Mouse (Mus musculus): ENCODE measurements around the gene Taok1. TPM values are rescaled to one million over a fixed set of nuclear protein-coding genes. Genes with fewer than 3 reads are reported as not detected.
A peak's percentile ranks its signal among the peaks of the same experiment; 100 is the strongest.

The Taok1 gene
- polyA plus RNA-seq, 1 experiment from 2014 or later = 13.4 TPM

DNA sequence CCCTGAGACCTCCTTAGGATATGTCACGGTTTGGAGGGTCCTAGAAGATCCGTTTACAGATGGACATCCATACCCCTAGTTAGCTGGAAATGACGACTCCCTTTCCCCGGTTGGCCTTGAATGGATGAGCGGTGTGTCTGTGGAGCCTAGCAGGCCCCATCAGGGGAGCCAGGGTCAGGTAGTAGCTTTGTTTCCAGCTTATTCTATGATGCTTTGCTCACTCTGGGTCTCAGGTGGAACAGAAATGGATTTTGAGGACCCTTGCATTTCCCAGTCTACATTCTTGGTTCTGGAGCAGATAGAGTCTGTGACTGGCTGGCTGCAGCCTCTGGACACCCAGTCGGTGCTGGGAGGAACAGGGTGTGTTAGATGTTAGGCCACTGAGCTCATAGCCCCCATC, 112.8 kb downstream of the Taok1 start:
- peak overlapping the region; percentile 91 for H3K4me3 ChIP-seq (replicated peaks)
- H3K4me2 ChIP-seq = peak overlapping the region; percentile 88
- 0 out of 2 replicates have a peak, but pooled peaks cover under 1% of the 10 kb centered on the region for H3K36me3 ChIP-seq
- ATAC-seq (ENCODE audit: insufficient read depth, low FRiP score, low read depth) = no peak
- H3K27ac ChIP-seq = 0 out of 2 replicates have a peak overlapping the region, but pooled peaks have one; percentile 88
- 65% methylated on average over 6 of the region's 6 CpGs for WGBS
- H3K9me3 ChIP-seq = no peaks in the 10 kb centered on the region
- H3K9ac ChIP-seq = peak overlapping the region; percentile 83; the same call in 1 of the 2 replicates
- H3K27me3 ChIP-seq (replicated peaks) = no peaks in the 10 kb centered on the region
- peaks cover 59% of the 10 kb centered on the region for H3K4me1 ChIP-seq

DNA sequence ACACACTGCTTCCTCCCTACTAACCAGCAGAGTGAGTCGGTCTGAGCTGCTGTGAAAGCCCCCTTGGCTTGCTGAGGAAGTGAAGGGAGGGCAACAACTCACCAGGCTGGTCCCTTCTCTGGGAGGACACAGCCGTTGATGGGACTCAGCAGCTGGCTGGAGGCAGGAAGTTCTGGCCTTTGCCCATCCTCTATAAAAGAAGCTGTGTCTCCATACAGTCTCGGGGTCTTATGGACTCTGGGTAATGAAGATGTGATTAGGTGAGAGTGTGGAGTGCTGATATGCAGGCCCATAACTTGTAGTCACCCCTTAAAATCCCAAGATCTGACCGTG, 113.3 kb downstream of the Taok1 start:
- peak overlapping the region; percentile 91 for H3K4me3 ChIP-seq (replicated peaks)
- H3K9ac ChIP-seq = peak overlapping the region; percentile 83
- 27% methylated on average over 4 of the region's 4 CpGs for WGBS
- no peaks in the 10 kb centered on the region for H3K27me3 ChIP-seq (replicated peaks)
- ATAC-seq (ENCODE audit: insufficient read depth, low FRiP score, low read depth) = no peak
- H3K36me3 ChIP-seq = no peaks in the 10 kb centered on the region
- H3K4me1 ChIP-seq = peaks cover 58% of the 10 kb centered on the region
- no peaks in the 10 kb centered on the region for H3K9me3 ChIP-seq
- H3K4me2 ChIP-seq = peak overlapping the region; percentile 88
- H3K27ac ChIP-seq = peak overlapping the region; percentile 88

DNA sequence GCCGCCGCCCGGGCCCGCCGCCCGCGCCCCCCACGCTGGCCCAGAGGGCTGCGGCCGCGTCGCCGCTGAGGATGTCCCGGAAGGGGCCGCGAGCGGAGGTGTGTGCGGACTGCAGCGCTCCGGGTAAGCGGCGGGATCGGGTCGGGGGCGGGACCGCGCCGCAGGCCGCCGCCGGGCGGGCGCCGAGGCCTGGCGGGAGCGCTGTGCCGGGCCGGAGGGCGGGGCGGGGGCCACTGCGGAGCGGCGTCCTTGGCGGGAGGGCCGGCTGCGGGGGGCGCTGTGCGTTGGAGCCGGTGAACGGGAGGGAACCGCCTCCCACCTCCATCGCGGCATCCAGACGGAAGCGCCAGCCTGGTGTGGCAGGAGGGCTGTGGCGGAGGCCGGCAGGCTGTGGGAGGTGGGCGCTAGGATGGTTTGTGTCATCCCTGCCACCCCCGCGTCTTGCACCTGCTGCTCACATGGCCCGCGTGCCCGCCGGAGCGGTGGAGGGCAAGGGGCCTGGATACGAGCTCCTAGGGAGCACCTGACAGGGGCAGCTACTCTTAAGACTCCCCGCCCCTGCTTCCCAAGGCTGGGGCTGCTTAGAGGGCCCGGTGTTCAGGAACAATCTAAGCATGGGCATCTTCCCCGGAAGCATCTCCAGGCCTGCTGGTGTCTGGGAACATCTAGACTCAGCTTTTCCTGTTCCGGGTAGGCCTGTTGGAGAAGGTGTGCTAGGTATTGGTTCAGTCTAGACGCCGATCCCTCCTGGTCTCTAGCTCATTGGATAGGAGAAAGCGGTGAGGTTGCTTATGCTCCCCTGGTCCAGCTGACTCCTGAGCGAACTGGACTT, 113.9 kb downstream of the Taok1 start, which contains the start of gene Git1:
Gene Git1 (plus strand): TSS at position 51 of the 832 bp plus-strand sequence.
- Histone ChIP-seq H3K27ac (peak within 1 kb of the TSS; percentile 94), H3K4me3 (replicated peaks) (peak within 1 kb of the TSS; percentile 91), H3K27me3 (replicated peaks) (no peaks in the 10 kb centered on the region), H3K9me3 (no peaks in the 10 kb centered on the region), H3K4me1 (peaks cover 61% of the 10 kb centered on the region), H3K9ac (peak within 1 kb of the TSS; percentile 83), H3K36me3 (no peaks in the 10 kb centered on the region), H3K4me2 (peak within 1 kb of the TSS; percentile 96)
- under 1% methylated on average over 47 of the region's 74 CpGs for WGBS
- no peak for ATAC-seq (ENCODE audit: insufficient read depth, low FRiP score, low read depth)

DNA sequence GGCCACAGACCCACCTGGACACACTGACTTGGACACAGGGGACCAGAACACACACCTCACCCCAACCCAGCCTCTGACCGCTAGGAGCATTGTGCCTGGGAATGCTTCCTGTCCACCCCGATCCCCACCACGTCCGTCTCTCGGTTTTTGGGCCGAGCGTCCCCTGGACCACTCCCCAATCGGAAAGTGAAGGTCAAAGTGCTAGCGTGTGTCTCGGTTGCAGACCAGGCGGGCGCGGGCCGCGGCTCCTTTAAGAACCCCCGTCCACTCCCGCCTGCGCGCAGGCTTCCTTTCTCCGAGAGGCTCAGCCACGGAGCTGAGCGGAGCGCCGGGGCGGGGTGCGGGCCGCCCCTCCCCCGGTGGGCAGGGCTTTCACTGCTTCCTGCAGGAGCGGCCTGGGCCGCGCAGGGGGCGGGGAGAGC, 114.7 kb downstream of the Taok1 start:
- peak; percentile 81 for ATAC-seq (ENCODE audit: insufficient read depth, low FRiP score, low read depth)
- H3K4me3 ChIP-seq (replicated peaks) = peak overlapping the region; percentile 91
- H3K9me3 ChIP-seq = no peaks in the 10 kb centered on the region
- H3K9ac ChIP-seq = peak overlapping the region; percentile 55; the same call in 1 of the 2 replicates
- peak overlapping the region; percentile 96 for H3K4me2 ChIP-seq
- peak overlapping the region; percentile 94 for H3K27ac ChIP-seq
- 1% methylated on average over 31 of the region's 32 CpGs for WGBS
- peaks cover 62% of the 10 kb centered on the region for H3K4me1 ChIP-seq
- H3K36me3 ChIP-seq = no peaks in the 10 kb centered on the region
- H3K27me3 ChIP-seq (replicated peaks) = no peaks in the 10 kb centered on the region

DNA sequence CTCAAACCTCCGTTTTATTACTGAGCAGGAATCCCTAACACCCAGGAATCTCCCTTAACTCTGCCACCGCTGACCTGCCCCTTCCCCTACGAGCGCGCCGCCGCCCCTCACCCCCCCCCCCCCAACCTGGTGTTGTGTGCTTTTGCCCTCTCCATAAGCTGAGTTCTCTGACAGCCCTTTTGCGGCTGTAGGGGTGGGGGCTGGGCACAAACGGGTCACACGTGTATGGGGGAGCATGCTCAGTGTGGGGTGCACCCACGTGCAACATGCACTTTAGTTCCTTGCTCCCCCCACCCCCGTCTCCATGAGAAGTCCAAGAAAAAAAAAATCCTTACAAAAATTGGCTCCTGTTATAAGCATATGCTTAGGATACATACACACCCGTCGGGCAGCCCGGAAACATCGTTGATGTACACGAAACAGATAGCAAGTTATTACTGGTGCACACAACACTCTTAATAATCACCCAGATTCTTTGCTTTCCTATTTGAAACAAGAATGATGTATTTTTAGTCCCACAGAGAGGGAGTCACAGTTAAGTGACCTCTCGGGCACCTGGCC, 115.2 kb downstream of the Taok1 start:
- H3K4me3 ChIP-seq (replicated peaks) = peak overlapping the region; percentile 91
- H3K27me3 ChIP-seq (replicated peaks) = no peaks in the 10 kb centered on the region
- ATAC-seq (ENCODE audit: insufficient read depth, low FRiP score, low read depth) = no peak
- no peaks in the 10 kb centered on the region for H3K9me3 ChIP-seq
- H3K27ac ChIP-seq = peak overlapping the region; percentile 94
- peaks cover 61% of the 10 kb centered on the region for H3K4me1 ChIP-seq
- H3K36me3 ChIP-seq = no peaks in the 10 kb centered on the region
- peak overlapping the region; percentile 96 for H3K4me2 ChIP-seq
- WGBS = under 1% methylated on average over 18 of the region's 18 CpGs
- H3K9ac ChIP-seq = peak overlapping the region; percentile 55; the same call in 1 of the 2 replicates

DNA sequence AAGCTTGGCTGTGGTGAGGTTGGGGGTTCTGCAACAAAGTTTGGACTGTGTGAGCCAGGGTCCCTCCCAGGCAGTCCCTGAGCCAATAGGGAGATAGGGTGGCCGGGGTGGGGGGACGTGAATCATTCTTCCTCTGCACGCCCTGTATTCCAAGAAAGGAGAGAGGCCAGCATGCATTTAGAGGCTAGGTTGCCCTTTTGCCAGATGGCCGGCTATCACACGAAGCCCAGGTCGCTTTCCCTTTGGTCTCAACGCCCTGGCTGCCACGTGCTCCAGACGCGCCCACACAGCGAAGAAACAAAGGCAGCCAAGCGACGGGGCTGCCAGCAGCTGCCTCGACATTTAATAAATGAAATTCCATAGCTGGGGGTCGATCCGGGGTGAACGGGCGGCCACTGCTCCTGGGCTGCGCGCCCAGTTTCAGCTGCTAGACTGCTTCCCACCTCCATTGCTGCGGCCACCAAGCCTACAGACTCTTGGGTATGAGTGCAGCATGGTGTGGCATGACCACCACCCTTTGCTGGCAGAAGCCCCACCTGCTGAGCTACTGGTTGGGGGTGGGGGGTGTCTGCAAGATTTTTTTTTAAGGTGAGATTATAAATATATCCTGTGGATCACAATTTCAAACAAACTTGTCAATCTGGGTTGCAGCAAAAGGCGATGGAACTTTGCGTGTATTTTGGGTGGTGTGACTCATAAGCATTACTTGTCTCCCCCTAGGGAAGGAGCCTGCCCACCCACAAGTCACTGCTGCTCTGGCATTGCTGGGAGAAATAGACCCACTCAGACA, 115.9 kb downstream of the Taok1 start:
- H3K4me2 ChIP-seq = peak overlapping the region; percentile 96
- peak overlapping the region; percentile 91 for H3K4me3 ChIP-seq (replicated peaks)
- no peak overlapping the region for H3K9ac ChIP-seq
- under 1% methylated on average over 23 of the region's 23 CpGs for WGBS
- H3K27ac ChIP-seq = peak overlapping the region; percentile 94
- H3K4me1 ChIP-seq = peaks cover 60% of the 10 kb centered on the region
- peak; percentile 53 for ATAC-seq (ENCODE audit: insufficient read depth, low FRiP score, low read depth)
- H3K27me3 ChIP-seq (replicated peaks) = no peaks in the 10 kb centered on the region
- H3K36me3 ChIP-seq = no peaks in the 10 kb centered on the region
- H3K9me3 ChIP-seq = no peaks in the 10 kb centered on the region

DNA sequence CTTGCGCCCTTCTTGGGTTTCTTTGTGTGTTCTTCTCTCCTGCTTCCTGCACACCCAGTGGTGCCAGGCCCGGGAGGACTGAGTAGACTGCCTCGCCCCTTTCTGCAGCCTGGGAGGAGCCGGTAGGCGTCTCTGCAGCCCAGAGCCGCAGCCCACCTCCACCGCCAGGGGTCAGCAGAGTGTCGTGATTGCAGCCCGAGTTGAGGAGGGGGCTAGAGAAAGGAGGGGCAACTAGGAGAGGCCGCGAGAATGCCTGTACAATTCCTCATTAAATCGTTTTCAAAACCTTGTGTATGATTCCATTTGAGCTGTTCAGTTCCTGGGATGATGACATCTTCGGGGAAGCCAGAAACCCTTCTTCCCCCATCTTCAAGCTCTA, 116.5 kb downstream of the Taok1 start:
- under 1% methylated on average over 13 of the region's 13 CpGs for WGBS
- peaks cover 59% of the 10 kb centered on the region for H3K4me1 ChIP-seq
- peak overlapping the region; percentile 91 for H3K4me3 ChIP-seq (replicated peaks)
- no peak overlapping the region for H3K9ac ChIP-seq
- peak; percentile 67 for ATAC-seq (ENCODE audit: insufficient read depth, low FRiP score, low read depth)
- H3K9me3 ChIP-seq = no peaks in the 10 kb centered on the region
- H3K27ac ChIP-seq = peak overlapping the region; percentile 94
- H3K27me3 ChIP-seq (replicated peaks) = no peaks in the 10 kb centered on the region
- no peaks in the 10 kb centered on the region for H3K36me3 ChIP-seq
- peak overlapping the region; percentile 96 for H3K4me2 ChIP-seq

DNA sequence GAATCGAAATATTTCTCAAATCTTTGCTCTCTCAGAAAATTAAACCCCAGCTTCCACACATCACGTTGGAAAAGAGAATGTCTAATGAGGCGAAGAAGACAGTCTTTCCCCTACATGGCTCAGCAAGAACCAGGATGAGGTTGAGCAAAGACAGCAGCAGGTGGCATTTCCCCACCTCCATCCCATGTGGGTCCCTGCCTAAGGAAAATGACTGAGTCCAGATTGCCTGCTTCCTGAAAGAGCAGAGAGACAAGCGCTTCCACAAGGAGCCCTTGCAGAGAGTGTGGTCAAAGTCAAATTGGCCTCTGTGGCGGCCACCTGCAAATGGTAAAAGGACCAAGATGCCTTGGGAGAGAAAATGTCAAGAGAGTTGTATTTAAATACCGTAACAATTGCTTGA, 117.2 kb downstream of the Taok1 start:
- WGBS = 71% methylated on average over 6 of the region's 6 CpGs
- H3K9ac ChIP-seq = no peak overlapping the region
- no peaks in the 10 kb centered on the region for H3K36me3 ChIP-seq
- peaks cover 62% of the 10 kb centered on the region for H3K4me1 ChIP-seq
- H3K9me3 ChIP-seq = no peaks in the 10 kb centered on the region
- no peak for ATAC-seq (ENCODE audit: insufficient read depth, low FRiP score, low read depth)
- H3K4me2 ChIP-seq = peak overlapping the region; percentile 96
- peak overlapping the region; percentile 94 for H3K27ac ChIP-seq
- H3K27me3 ChIP-seq (replicated peaks) = no peaks in the 10 kb centered on the region
- no peak overlapping the region for H3K4me3 ChIP-seq (replicated peaks)

DNA sequence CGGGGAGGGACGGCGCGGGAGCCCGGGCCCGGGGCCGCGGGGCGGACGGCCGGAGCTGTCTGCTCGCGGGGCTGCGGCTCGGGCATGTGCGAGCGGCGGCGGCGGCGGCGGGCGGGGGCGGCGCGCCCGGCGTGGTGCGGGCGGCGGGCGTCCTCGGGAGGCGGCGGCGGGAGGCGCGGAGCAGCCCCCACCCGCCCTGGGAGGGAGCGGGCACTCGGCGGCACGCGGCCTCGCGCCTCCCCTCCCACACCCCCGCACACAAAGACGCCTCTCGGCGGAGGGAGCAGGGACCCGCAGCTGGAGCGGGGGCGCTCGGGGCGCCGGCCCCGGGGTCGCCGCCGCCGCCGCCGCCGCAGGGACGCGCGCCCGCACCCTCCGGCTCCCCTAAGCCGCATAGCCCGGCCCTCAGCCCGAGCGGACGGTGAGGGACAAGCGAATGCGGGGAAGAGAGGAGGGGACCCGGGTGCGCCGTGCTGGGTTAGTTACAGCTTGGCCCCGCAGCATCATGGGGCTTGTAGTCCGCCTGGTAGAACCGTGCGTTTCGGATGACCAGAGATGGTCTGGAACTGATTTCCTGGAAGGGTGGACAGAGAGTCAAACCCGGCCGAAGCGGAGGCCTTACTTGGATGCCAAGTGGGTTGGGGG, 117.9 kb downstream of the Taok1 start, which contains the start of gene Ankrd13b:
Gene Ankrd13b (minus strand): TSS at position 88 of the 645 bp plus-strand sequence.
- no peaks in the 10 kb centered on the region for H3K9me3 ChIP-seq
- under 1% methylated on average over 50 of the region's 87 CpGs for WGBS
- H3K4me2 ChIP-seq = peak within 1 kb of the TSS; percentile 96
- peak within 1 kb of the TSS; percentile 94 for H3K27ac ChIP-seq
- no peaks in the 10 kb centered on the region for H3K36me3 ChIP-seq
- peaks cover 60% of the 10 kb centered on the region for H3K4me1 ChIP-seq
- no peak for ATAC-seq (ENCODE audit: insufficient read depth, low FRiP score, low read depth)
- peak within 1 kb of the TSS; percentile 76 for H3K9ac ChIP-seq
- H3K4me3 ChIP-seq (replicated peaks) = peak within 1 kb of the TSS; percentile 87
- H3K27me3 ChIP-seq (replicated peaks) = no peaks in the 10 kb centered on the region

DNA sequence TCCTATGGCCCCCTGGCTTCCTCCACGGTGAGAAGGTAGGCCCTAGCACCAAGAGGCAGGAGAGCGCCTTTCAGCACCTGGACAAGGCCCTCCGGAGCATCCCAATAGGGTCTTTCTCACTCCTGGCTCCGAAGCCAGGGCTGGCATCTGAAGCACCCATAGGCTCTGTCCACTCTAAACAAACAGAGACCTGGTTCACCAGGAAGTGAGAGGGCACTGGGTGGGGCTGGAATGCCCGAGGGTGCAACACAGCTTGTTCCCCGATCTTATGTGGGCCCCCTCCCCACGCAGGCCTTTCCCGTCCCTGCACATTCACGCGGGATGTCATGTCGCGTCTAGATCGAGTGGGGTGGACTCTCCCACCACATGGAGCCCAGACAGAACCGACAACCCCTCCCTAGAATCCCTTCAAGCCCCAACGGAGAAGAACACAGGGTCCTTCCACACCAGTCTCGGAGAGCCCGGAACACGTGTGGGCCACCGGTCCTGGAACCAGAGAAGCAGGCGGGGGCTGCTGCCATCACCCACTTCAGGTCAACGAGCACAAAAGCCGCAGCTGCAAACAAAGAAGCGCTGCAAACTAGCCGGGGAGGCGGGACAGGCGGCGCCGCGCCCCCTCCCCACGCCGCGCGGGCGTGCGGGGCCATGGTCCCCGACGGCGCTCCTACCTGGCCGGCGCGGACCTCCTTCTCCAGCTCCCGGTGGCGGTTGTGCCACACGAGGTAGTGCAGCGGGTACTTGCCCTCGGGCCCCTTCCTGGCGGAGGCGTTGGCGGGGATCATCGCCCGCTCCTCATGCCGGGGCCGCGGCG, 118.6 kb downstream of the Taok1 start:
- WGBS = 3% methylated on average over 55 of the region's 55 CpGs
- peaks cover 53% of the 10 kb centered on the region for H3K4me1 ChIP-seq
- no peaks in the 10 kb centered on the region for H3K9me3 ChIP-seq
- H3K36me3 ChIP-seq = no peaks in the 10 kb centered on the region
- ATAC-seq (ENCODE audit: insufficient read depth, low FRiP score, low read depth) = no peak
- H3K27me3 ChIP-seq (replicated peaks) = no peaks in the 10 kb centered on the region
- no peak overlapping the region for H3K27ac ChIP-seq
- peak overlapping the region; percentile 87 for H3K4me3 ChIP-seq (replicated peaks)
- H3K4me2 ChIP-seq = peak overlapping the region; percentile 96
- peak overlapping the region; percentile 76 for H3K9ac ChIP-seq

DNA sequence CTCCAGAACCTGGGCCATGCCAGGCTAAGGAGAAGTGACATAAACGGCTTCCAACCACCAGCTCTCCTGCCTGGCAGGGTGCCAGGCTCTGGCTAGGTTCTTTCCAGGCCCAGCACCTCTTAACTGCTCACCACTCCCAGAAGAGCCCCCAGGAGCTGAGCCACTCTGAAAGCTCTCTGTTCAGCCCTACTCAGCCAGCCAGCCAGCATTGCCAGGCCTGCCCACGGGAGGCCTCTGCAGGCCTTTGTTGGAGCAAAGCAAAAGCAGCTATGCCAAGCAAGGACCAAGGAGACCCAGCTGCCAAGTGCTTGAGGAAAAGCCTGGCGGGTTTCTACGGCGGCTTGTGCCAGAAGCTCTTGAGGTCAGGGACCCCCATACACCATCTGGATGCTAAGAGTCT, 120.8 kb downstream of the Taok1 start:
- Histone ChIP-seq H3K4me1 (peaks cover 42% of the 10 kb centered on the region), H3K36me3 (no peaks in the 10 kb centered on the region), H3K9ac (no peak overlapping the region), H3K9me3 (no peaks in the 10 kb centered on the region), H3K4me3 (replicated peaks) (no peak overlapping the region), H3K27me3 (replicated peaks) (no peaks in the 10 kb centered on the region), H3K4me2 (no peak overlapping the region), H3K27ac (no peak overlapping the region)
- 68% methylated on average over 5 of the region's 5 CpGs for WGBS
- ATAC-seq (ENCODE audit: insufficient read depth, low FRiP score, low read depth) = no peak

Data from stomach, embryonic 15.5 days (tissue).